Mouse (Mus musculus) right cerebral cortex, postnatal 14 days (tissue): ENCODE results near the gene Sdhaf2.

Experiments
- DNase-seq: peaks from one replicate; pipeline ENCODE4 v3.0.0; 2022

Gene Sdhaf2

DNA sequence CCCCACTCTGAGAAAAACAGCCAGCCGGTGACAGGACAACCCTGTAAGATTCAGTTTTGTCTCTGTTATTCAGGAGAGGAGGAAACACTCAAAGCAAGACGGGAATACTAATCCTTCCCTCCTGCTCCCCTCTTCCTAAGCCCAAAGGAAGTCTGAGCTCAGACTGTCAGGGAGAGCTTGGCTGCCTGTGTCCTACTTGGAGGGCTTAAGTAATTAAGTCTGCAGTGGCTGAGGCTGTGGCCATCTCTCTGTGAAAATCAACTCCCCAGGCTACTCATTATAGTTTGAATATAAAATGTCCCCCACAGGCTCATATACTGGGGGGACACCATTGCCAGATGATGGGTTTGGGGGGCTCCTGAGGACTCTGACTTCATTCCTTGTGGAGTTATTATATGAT, 29.0 kb downstream of the Sdhaf2 start:
- DNase-seq = no peak

DNA sequence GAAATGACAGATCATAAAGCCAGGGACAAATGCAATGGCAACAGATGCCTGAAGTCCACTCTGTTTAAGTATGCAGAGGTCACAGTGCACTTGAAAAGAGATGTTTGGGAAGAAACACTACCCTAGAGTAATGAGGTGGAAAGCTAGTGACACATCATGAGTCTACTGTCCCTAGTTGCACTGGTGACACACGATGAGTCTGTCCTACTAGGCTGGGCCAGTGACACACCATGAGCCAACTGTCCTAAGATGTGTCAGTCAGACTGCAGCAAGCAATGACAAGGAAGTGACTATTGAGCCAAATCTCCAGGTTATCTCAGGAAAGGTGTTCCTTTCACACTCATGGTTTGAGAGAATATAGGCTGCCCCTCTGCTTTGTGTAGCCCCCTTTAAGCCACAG, 30.3 kb downstream of the Sdhaf2 start:
- no peak for DNase-seq

DNA sequence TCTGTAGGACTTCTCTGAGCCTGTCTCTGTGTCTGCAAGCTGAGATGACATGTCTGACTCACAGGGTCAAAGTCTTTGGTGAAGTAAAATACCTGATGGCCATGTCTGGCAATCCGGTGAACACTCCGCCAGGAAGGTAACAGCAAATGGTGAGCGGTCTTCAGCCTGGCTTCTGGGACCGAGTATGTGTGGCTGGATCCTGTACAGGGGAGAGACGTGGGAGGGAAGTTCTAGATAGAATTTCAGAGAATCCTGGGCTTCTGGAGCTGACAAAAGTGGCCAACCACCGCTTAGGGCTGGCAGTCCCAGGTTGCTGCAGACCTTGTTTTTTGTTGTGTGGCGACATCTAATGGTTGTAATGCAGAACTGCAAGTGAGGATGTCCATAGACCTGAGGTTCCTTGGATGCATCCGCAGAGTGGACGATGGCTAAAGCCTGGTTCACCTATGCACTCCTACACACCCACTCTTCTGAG, 39.6 kb downstream of the Sdhaf2 start:
- peak; percentile 33 for DNase-seq

DNA sequence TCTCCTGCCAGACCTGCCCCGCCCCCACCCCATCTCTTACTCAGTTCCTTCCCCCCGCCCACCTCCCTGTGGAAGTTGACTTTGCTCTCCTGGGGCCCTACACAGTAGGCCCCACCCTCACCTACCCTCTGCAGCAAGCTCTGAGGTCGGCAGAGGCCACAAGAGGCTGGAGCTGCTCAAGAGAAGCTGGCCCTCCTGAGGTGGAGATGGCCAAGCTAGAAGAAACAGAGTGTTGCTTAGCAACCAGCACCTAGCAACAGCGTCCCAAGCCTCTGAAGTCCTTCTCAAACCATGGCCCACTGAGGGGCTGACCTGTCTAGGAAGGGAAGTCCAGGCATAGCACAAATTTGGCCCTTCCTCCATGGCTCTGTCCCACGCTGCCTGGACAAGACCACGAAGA, 43.2 kb downstream of the Sdhaf2 start, which contains the start of gene Ppp1r32:
TSS of gene Ppp1r32 (minus strand) at position 226 of the 400 bp plus-strand sequence.
- DNase-seq = no peak

DNA sequence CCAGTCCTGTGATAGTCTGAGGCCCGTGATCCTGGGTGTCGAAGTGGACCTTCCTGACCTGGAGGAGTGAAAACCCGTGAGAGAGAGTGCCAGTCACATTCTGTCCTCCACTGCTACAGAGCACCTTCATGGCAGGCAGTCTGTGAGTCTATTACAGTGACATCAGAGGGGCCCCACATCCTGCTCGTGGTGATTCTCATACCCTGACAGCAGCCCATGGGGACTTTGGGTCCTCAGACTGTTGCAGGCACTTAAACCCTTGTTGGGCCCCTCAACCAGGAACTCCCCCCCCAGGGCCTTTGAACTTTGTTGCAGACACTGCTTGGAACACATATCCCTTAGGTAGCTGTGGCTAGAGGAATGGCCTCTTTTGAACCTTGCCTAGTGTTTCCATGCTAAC, 46.4 kb downstream of the Sdhaf2 start:
- DNase-seq = no peak

DNA sequence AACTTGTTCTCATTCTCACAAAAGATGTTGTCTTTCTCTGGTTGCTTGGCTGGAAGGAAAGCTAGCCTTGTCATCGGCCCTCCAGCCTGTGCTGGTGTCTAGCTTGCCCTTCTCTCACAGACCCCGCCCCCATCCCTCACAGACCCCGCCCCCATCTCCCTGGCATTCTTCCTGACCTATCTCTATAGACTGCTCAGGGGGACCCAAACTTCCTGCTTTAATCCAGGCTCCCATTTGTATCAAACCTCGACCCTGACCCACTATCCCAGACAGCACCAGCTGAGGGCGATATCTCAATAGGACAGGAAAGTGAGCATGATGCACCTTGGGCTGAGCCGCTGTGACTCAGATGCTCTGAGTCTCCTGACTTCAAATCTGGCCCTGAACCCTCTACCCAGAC, 52.2 kb downstream of the Sdhaf2 start:
- no peak for DNase-seq

DNA sequence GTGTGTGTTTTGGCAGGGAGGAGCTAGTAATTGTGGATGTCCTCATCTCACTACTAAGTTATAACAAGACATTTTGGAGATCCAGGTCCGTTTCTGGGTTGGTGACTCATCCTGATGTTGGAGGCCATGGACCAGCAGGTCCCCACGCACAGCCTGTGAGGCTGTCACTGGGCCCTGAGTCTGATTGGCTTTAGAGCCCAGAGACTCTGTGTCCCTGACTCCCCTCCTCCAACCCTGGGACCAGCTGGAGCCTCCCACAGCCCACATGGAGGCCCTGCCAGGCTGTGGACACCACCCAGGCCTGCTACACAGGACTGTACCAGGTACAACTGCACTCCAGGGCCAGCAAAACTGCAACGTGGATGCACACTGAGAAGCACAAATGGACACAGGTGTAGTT, 53.0 kb downstream of the Sdhaf2 start:
- no peak for DNase-seq

DNA sequence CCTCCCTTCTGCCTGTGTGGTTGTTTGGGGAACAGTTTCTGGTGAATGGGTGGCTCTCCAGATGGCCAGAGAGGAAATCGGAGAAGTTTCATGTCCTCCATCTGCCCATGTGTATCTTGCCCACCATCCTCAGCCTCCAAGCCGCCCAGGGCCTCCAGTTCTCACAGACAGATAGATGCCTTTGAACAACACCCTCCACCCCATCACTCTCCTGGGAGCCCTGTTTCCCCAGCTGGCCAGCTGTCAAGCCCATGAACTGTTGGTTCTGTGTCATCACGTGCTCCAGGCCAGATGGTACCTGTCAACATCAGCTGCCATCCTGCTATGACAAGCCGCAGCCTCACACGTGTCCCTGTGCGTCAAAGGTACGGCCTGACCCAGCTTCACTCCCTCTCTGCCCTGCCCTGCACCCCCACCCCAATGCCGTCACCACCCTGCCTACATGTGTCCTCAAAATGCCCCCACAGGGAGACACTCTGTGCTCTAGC, 56.7 kb downstream of the Sdhaf2 start:
- no peak for DNase-seq

DNA sequence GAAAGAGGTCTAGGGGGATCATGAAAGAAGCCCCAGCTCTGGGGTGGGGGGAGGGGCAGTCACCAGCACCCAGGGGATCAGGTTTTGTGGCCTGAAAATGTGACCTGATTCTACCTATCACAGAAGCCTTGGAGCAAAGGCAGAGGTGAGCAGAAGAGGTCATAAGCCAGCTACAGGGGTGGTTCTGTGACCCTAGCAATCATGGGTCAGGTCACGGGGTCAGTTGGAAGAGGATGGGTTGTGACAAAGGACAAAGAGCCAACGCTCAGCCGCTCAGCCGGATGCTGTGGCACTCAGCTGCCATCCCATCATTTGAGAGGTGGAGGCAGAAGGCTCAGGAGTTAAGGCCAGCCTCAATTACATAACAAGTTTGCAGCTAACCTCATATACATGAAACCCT, 61.5 kb downstream of the Sdhaf2 start:
- no peak for DNase-seq

DNA sequence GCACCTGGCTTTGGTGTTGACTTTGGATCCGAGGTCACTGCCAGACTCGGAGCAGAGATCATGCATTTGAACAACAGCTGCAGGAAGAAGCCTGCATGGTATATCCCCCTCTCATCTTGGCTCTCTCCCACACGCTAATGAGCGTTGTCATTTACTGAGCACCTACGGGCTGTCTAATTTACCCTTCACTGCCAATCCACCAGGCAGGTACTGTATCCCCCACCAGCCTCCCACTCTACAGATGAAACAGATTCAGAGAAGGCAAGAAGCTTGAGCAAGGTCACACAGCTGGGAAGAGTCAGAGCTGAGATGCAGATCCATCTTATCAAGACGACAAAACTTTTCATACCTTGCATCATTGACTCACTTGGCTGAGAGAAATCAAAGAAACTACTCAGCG, 64.4 kb downstream of the Sdhaf2 start:
- DNase-seq = no peak

DNA sequence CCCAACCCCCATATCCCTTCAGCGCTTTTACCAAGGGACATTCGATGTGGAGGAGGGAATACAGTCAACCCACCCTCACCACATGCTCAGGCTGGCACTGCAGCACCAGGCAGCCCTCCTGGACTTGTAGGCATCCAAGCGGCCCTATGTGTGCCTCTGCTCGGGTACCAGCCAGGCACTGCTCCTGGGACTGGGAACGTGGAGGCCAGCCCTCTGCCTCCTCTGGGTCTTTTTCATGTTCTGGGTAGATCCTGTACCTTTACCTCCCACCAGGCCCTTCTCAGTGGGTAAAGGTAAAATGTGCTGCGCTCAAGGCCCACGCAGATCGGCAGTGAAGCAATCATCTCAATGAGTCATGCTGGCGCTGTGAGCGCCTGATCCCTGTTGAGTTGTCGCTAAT, 66.0 kb downstream of the Sdhaf2 start:
- no peak for DNase-seq

DNA sequence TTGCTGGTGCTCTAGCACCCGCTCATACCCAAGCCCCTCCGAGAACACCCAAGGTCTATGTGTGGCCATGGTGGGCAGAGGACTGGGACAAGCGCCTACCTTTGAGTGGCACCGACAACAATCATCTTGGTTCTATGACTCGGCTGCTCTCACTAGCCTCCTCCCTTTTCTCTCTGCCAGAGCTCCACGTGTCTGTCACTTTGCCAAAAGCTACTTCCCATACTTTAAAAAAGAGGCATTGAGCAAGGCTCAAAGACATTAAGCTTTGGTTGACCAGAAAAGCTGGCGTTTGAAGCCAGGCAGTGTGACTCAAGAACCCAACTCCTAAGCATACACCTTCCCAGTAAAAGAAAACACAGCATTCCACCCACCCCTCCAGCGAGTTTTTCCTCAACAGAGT, 67.8 kb downstream of the Sdhaf2 start:
- no peak for DNase-seq

DNA sequence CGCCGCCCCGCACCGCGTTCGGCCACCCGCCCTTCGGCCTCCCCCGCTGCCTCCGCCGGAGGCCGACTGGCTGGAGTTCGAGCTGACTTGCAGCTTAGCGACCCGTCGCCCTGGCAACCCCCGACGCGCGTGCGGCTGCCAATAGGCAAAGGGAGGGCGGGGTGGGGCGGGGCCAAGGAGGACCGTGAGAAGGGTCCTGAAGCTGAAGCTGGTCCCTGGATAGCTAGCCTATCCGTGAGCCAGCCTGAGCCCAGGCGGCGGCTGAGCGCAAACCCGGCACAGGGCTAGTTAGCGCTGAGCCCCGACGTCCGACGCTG, 68.5 kb downstream of the Sdhaf2 start:
- DNase-seq = peak; percentile 71

DNA sequence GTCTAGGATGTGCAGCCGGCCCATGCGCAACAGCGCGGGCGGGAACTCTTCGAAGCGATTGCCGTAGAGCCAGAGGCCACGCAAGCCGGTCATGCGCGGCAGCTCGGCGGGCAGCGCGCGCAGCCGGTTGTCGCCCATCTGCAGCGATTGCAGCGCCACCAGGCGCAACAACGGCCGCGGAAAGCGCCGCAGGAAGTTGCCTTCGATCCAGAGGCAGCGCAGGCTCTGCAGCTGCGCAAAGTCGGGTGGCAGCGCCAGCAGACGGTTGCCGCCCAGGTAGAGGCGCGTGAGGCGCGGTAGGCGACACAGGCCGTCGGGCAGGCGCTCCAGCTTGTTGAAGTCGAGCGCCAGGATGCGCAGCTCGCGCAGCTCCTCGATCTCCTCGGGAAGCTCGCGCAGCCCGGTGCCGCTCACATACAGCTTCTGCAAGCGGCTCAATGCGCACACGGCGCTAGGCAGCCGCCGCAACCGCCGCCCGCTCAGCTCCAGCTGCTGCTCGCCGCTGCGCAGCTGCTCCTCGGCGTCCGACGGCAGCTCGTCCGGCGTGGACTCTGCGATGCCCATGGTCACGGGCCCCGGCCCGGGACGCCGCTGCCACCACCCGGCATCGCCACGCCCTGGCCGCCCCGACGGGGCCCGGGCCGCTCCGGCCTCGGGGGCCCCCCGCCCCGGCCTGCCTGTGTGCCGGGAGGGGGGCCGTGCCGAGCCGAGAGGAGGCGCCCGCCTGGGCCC, 69.0 kb downstream of the Sdhaf2 start, which contains the start of gene Lrrc10b:
TSS of gene Lrrc10b (minus strand) at position 722 of the 732 bp plus-strand sequence.
- DNase-seq = peak; percentile 76

DNA sequence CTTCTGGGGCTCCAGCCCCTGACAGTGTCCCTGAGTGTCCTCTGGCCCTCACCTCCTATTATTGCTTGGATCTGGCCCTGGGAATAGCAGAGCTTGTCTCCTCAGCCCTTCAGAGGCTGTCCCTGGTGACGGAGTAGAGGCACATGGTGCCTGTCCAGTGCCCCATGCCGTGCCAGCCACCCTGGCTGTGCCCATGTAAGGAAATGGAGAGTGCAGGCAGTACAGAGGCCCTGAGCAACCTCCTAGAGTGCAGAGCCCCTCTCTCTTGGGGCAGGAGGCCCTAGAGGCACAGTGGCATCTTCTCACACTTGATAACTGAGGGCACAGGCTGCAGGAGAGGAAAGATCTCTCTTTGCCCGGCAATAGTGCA, 70.5 kb downstream of the Sdhaf2 start:
- DNase-seq = no peak

DNA sequence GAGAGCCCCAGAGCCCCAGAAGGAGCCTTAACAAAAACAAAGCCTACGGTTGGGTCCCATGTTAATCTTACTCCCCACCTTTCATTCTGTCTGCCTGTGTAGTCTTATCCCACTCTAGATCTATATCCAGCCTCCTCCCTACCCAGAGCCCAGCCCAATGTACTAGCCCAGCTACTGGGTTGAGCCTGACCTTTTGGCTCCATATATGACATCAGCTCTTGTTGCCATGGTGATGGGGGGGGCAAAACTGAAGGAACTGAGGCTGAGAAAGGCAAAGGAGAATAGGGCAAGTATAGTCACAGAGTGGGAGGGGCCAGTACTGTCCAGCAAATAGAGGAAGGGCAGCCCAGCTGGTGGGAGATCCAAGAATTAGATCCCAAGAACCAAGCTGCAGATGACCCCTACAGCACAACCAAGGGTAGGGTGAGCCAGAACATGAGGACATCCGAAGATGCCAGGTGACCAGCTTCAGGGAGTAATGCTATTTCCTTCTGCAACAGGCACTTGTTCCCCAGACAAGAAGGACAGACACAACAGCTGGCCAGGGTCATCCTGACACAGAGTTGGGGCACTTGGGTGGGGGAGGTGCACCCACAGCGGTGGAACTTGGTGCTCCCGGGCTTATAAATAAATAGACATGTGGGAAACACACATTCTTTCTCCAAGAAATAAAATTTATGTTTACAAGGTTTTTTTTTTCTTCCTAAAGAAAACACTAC, 71.1 kb downstream of the Sdhaf2 start:
- no peak for DNase-seq
